Mouse (Mus musculus) MEL (cell line): Measurements from ENCODE around the gene Slc28a3. TPM values are rescaled to one million over a fixed set of nuclear protein-coding genes. Genes with fewer than 3 reads are reported as not detected.

Experiments
- DNase-seq: peaks from one replicate; pipeline ENCODE4 v3.0.0; 2011; ENCODE audit warnings: low read depth, low spot score
- H3K27ac ChIP-seq: 2 replicates; pipeline ENCODE4 v1.5.1; 2012; ENCODE audit warnings: low read depth, mild to moderate bottlenecking, control low read depth, low read length, moderate library complexity; ENCODE audit not compliant: control insufficient read depth
- H3K27me3 ChIP-seq, 2 experiments: fragments of 150-350 bp in 1 of 2; sonication (generic) in 1 of 2; 2 replicates each; pipeline ENCODE4 v1.6.1; 2012; ENCODE audit warnings: low read length in 2 of 2, mild to moderate bottlenecking in 2 of 2, improper control_type of control experiment in 1 of 2, moderate library complexity in 1 of 2; ENCODE audit not compliant: insufficient read depth in 2 of 2, control insufficient read depth in 1 of 2
- H3K36me3 ChIP-seq, 2 experiments: 2 replicates each; pipeline ENCODE4 v1.6.1; 2012 to 2014; ENCODE audit warnings: low read length in 2 of 2, improper control_type of control experiment in 1 of 2, inconsistent platforms in 1 of 2, mild to moderate bottlenecking in 1 of 2; ENCODE audit not compliant: insufficient read depth in 2 of 2, control insufficient read depth in 1 of 2
- H3K4me1 ChIP-seq, 2 experiments: fragments of 150-350 bp in 1 of 2; sonication (generic) in 1 of 2; 2 replicates each; pipeline ENCODE4 v1.6.1; 2012; ENCODE audit warnings: low read length in 2 of 2, improper control_type of control experiment in 1 of 2, mild to moderate bottlenecking in 1 of 2; ENCODE audit not compliant: insufficient read depth in 2 of 2, control insufficient read depth in 1 of 2
- H3K4me3 ChIP-seq, 2 experiments: fragments of 150-350 bp in 1 of 2; sonication (generic) in 1 of 2; 2 replicates each; pipeline ENCODE4 v1.5.1; 2012; ENCODE audit warnings: low read depth in 2 of 2, low read length in 2 of 2, mild to moderate bottlenecking in 2 of 2, moderate library complexity in 2 of 2, control low read depth in 1 of 2, improper control_type of control experiment in 1 of 2; ENCODE audit not compliant: control insufficient read depth in 1 of 2, insufficient read depth in 1 of 2
- H3K79me2 ChIP-seq: 2 replicates; pipeline ENCODE4 v1.6.1; 2012; ENCODE audit warnings: mild to moderate bottlenecking, low read length, moderate library complexity; ENCODE audit not compliant: control insufficient read depth, poor library complexity, insufficient read depth
- H3K9ac ChIP-seq: 2 replicates; pipeline ENCODE4 v1.6.1; 2012; ENCODE audit warnings: low read depth, mild to moderate bottlenecking, control low read depth, low read length, moderate library complexity; ENCODE audit not compliant: control insufficient read depth, poor library complexity, severe bottlenecking
- H3K9me3 ChIP-seq: fragments of 150-350 bp; sonication (generic); replicated peaks from 2 replicates; pipeline ENCODE4 v1.6.1; 2012; ENCODE audit warnings: mild to moderate bottlenecking, low read length, improper control_type of control experiment, moderate library complexity; ENCODE audit not compliant: insufficient read depth
- CHD1 ChIP-seq: IDR thresholded peaks from 2 replicates; pipeline ENCODE4 v1.6.1; 2012; ENCODE audit warnings: low read depth, mild to moderate bottlenecking, inconsistent platforms, low read length, improper control_type of control experiment
- CHD2 ChIP-seq: IDR thresholded peaks from 2 replicates; pipeline ENCODE4 v1.6.1; 2011; ENCODE audit warnings: low read length, improper control_type of control experiment
- CTCF ChIP-seq, 3 experiments: IDR thresholded peaks in 2 of 3; conservative IDR thresholded peaks in 1 of 3; 2 replicates each; pipeline ENCODE4 v1.5.1; 2011 to 2012; ENCODE audit warnings: low read length in 3 of 3, low read depth in 2 of 3, mild to moderate bottlenecking in 2 of 3, improper control_type of control experiment in 1 of 3, inconsistent platforms in 1 of 3, mixed read lengths in 1 of 3, moderate library complexity in 1 of 3; ENCODE audit not compliant: control insufficient read depth in 1 of 3, insufficient read depth in 1 of 3, poor library complexity in 1 of 3, severe bottlenecking in 1 of 3
- ELF1 ChIP-seq: IDR thresholded peaks from 2 replicates; pipeline ENCODE4 v1.6.1; 2014; ENCODE audit warnings: low read depth, mild to moderate bottlenecking, inconsistent platforms, low read length, improper control_type of control experiment, moderate library complexity
- EP300 ChIP-seq, 2 experiments: IDR thresholded peaks; 2 replicates each; pipeline ENCODE4 v1.6.1; 2011; ENCODE audit warnings: improper control_type of control experiment in 2 of 2, low read length in 2 of 2, low read depth in 1 of 2, mild to moderate bottlenecking in 1 of 2
- ETS1 ChIP-seq: IDR thresholded peaks from 2 replicates; pipeline ENCODE4 v1.6.1; 2012; ENCODE audit warnings: low read depth, mild to moderate bottlenecking, inconsistent platforms, low read length, improper control_type of control experiment, moderate library complexity
- HCFC1 ChIP-seq: IDR thresholded peaks from 2 replicates; pipeline ENCODE4 v1.6.1; 2012; ENCODE audit warnings: low read depth, mild to moderate bottlenecking, inconsistent platforms, low read length, improper control_type of control experiment, moderate library complexity
- JUND ChIP-seq: IDR thresholded peaks from 2 replicates; pipeline ENCODE4 v1.6.1; 2011; ENCODE audit warnings: low read depth, mild to moderate bottlenecking, improper control_type of control experiment, low read length
- MAX ChIP-seq: IDR thresholded peaks from 2 replicates; pipeline ENCODE4 v1.6.1; 2011; ENCODE audit warnings: low read length, improper control_type of control experiment
- MAZ ChIP-seq: IDR thresholded peaks from 2 replicates; pipeline ENCODE4 v1.6.1; 2012; ENCODE audit warnings: low read depth, mild to moderate bottlenecking, inconsistent platforms, low read length, improper control_type of control experiment
- MYC ChIP-seq: IDR thresholded peaks from 2 replicates; pipeline ENCODE4 v1.6.1; 2011; ENCODE audit warnings: low read depth, mild to moderate bottlenecking, low read length, improper control_type of control experiment, moderate library complexity
- NELFE ChIP-seq: IDR thresholded peaks from 2 replicates; pipeline ENCODE4 v1.6.1; 2011; ENCODE audit warnings: low read depth, low read length, improper control_type of control experiment
- POLR2A ChIP-seq, 2 experiments: IDR thresholded peaks; 2 replicates each; pipeline ENCODE4 v1.6.1; 2011 to 2012; ENCODE audit warnings: low read length in 2 of 2, mild to moderate bottlenecking in 2 of 2, control low read depth in 1 of 2, improper control_type of control experiment in 1 of 2, low read depth in 1 of 2, moderate library complexity in 1 of 2; ENCODE audit not compliant: control insufficient read depth in 1 of 2, insufficient read depth in 1 of 2, poor library complexity in 1 of 2
- POLR2AphosphoS2 ChIP-seq: IDR thresholded peaks from 2 replicates; pipeline ENCODE4 v1.6.1; 2011; ENCODE audit warnings: low read length, improper control_type of control experiment
- POLR2AphosphoS5 ChIP-seq: IDR thresholded peaks from 2 replicates; pipeline ENCODE4 v1.6.1; 2012; ENCODE audit warnings: low read depth, borderline replicate concordance, mild to moderate bottlenecking, inconsistent platforms, low read length, moderate library complexity, mixed read lengths
- RCOR1 ChIP-seq: IDR thresholded peaks from 2 replicates; pipeline ENCODE4 v1.6.1; 2012; ENCODE audit warnings: low read depth, mild to moderate bottlenecking, inconsistent platforms, low read length, improper control_type of control experiment
- SMC3 ChIP-seq: IDR thresholded peaks from 2 replicates; pipeline ENCODE4 v1.6.1; 2011; ENCODE audit warnings: low read depth, low read length, improper control_type of control experiment
- TAL1 ChIP-seq: IDR thresholded peaks from 2 replicates; pipeline ENCODE4 v1.6.1; 2012; ENCODE audit warnings: mild to moderate bottlenecking, inconsistent platforms, low read length, moderate library complexity, mixed read lengths
- TBP ChIP-seq: IDR thresholded peaks from 2 replicates; pipeline ENCODE4 v1.8.0; 2011; ENCODE audit warnings: low read depth, low read length, improper control_type of control experiment
- UBTF ChIP-seq: IDR thresholded peaks from 2 replicates; pipeline ENCODE4 v1.6.1; 2012; ENCODE audit warnings: low read depth, mild to moderate bottlenecking, inconsistent platforms, low read length, improper control_type of control experiment, moderate library complexity, borderline replicate concordance; ENCODE audit not compliant: insufficient read depth
- USF1 ChIP-seq: IDR thresholded peaks from 2 replicates; pipeline ENCODE4 v1.6.1; 2014; ENCODE audit warnings: low read depth, mild to moderate bottlenecking, inconsistent platforms, low read length, improper control_type of control experiment, moderate library complexity
- USF2 ChIP-seq, 2 experiments: IDR thresholded peaks; 2 replicates each; pipeline ENCODE4 v1.6.1; 2011 to 2012; ENCODE audit warnings: improper control_type of control experiment in 2 of 2, low read length in 2 of 2, borderline replicate concordance in 1 of 2, inconsistent platforms in 1 of 2, low read depth in 1 of 2, mild to moderate bottlenecking in 1 of 2; ENCODE audit not compliant: insufficient read depth in 1 of 2
- ZKSCAN1 ChIP-seq: IDR thresholded peaks from 2 replicates; pipeline ENCODE4 v1.6.1; 2012; ENCODE audit warnings: low read depth, mild to moderate bottlenecking, inconsistent platforms, low read length, improper control_type of control experiment, moderate library complexity
- ZNF384 ChIP-seq: IDR thresholded peaks from 2 replicates; pipeline ENCODE4 v1.6.1; 2012; ENCODE audit warnings: low read depth, mild to moderate bottlenecking, inconsistent platforms, low read length, improper control_type of control experiment
- polyA plus RNA-seq, 2 experiments: library from polyadenylated mRNA; stranded (reverse) in 1 of 2; unstranded in 1 of 2; fragments of >175 nt in 1 of 2; fragments of >200 nt in 1 of 2; gene quantifications; 2 replicates each; pipeline versions ENCODE4 v1.2.1 to v1.2.4; 2012; ENCODE audit warnings: low replicate concordance in 2 of 2, low read depth in 1 of 2; ENCODE audit not compliant: insufficient read length in 2 of 2, insufficient read depth in 1 of 2, missing spikeins in 1 of 2
- total RNA-seq: library from RNA; depleted of rRNA; stranded (reverse); fragments of 300-350 nt; gene quantifications from 2 replicates; pipeline ENCODE4 v1.2.3, GENCODE M21; 2012; rRNA removed

The Slc28a3 gene
- not detected in 2 replicates for total RNA-seq
- 1 to 10 TPM in 1 of 2 experiments, not detected in 1; 1.4 TPM for polyA plus RNA-seq

DNA sequence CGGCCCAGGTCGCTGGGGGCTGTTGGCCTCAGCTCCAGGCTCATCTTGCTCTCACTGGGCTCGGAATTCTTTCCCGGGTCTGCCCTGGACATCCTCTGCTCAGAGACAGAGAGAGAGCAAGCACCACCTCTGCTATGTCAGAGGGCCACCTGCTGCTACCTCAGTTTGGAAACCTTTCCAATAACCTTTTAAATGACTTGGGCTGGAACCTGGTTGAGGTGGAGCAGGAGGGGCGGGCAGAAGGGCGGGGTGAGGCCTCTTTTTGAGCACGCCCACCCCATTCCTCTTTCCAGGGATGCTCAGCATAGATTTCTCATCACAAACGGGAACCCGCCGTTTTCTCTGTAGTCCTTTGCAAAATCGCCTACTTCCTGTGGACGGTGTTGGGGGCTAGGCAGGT, at the start of gene Slc28a3:
TSS of gene Slc28a3 (minus strand) at position 162 of the 400 bp plus-strand sequence.
- DNase-seq: no peak
- no peak within 1 kb of the TSS for H3K4me3 ChIP-seq
- no peak within 1 kb of the TSS for H3K9ac ChIP-seq
- peaks cover 0 to 4% of the 10 kb centered on the region in 2 experiments; a peak in 2 of 4 replicates for H3K27me3 ChIP-seq
- no peak within 1 kb of the TSS for H3K27ac ChIP-seq
- no peaks in the 10 kb centered on the region for H3K36me3 ChIP-seq
- H3K9me3 ChIP-seq: no peaks in the 10 kb centered on the region
- no peak for TF ChIP-seq POLR2AphosphoS2
- no peak for TF ChIP-seq MAX
- TF ChIP-seq EP300 (IDR thresholded peaks at IDR 0.05; ENCODE audit: low read depth in 1 of 2, low read length in 2 of 2): no peak
- no peak for TF ChIP-seq MYC
- no peak for TF ChIP-seq USF2 (IDR thresholded peaks at IDR 0.05; ENCODE audit: borderline replicate concordance in 1 of 2, insufficient read depth in 1 of 2, low read depth in 1 of 2, low read length in 2 of 2)
- no peak for TF ChIP-seq TAL1
- no peak for TF ChIP-seq POLR2AphosphoS5
- no peak for TF ChIP-seq ZKSCAN1
- no peak for TF ChIP-seq NELFE
- no peak for TF ChIP-seq ELF1
- TF ChIP-seq HCFC1: no peak
- TF ChIP-seq JUND: no peak
- no peak for TF ChIP-seq RCOR1
- no peak for TF ChIP-seq MAZ
- no peak for TF ChIP-seq ZNF384
- TF ChIP-seq ETS1: no peak
- no peak for TF ChIP-seq CHD1
- TF ChIP-seq, all 39 proteins: peak for 0
- no peaks in the 10 kb centered on the region for H3K4me1 ChIP-seq
- H3K79me2 ChIP-seq: no peaks in the 10 kb centered on the region

DNA sequence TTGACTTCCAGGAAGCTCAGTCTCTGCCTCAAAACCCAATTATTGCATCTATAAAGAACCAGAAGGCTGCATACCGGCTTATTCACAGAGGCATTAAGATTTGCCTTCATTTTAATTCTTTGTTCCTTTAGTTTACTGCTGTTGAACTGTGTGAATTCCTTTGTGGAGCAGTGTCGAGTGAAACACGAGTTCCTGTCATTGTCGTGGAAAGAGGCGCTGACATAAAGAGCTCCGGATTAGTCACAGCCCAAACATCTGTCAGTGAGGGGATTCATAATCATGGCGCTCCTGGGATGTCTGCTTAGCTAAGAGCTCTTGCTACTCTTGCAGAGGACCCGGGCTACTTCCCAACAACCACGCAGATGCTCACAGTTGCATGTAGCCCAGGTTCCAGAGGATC, 47.3 kb upstream of the Slc28a3 start:
- Histone ChIP-seq H3K4me3 (no peak overlapping the region), H3K36me3 (no peaks in the 10 kb centered on the region), H3K27ac (no peak overlapping the region), H3K79me2 (no peaks in the 10 kb centered on the region), H3K27me3 (no peaks in the 10 kb centered on the region), H3K4me1 (no peaks in the 10 kb centered on the region), H3K9ac (no peak overlapping the region), H3K9me3 (no peaks in the 10 kb centered on the region)
- DNase-seq: no peak
- TF ChIP-seq UBTF (no peak), CTCF (IDR thresholded peaks at IDR 0.05 in 2 of 3, conservative IDR thresholded peaks at IDR 0.05 in 1 of 3; ENCODE audit: control insufficient read depth in 1 of 3, insufficient read depth in 1 of 3, low read depth in 2 of 3, low read length in 3 of 3, poor library complexity in 1 of 3, severe bottlenecking in 1 of 3) (no peak), MAX (no peak), USF1 (no peak), SMC3 (no peak), TBP (no peak), POLR2A (IDR thresholded peaks at IDR 0.05; ENCODE audit: control insufficient read depth in 1 of 2, insufficient read depth in 1 of 2, low read depth in 1 of 2, low read length in 2 of 2, poor library complexity in 1 of 2) (no peak), CHD2 (no peak)
